Mouse (Mus musculus) CH12F3 (cell line): ENCODE measurements around the gene Enpp7.

ENCODE experiments used
- in situ Hi-C: fragments of 300-500 bp; cut with MboI; formaldehyde crosslinking; loops from 2 replicates; pipeline ENCODE4 v1.14.3; 2020; ENCODE audit warnings: low sequenced_read_pairs

Enpp7 gene

GRCm38 (mm10) chr11:118987999-118988398 lies at the start of gene Enpp7:
TSS of gene Enpp7 (plus strand) at chr11:118988188.
- in situ Hi-C loops = no loop called here

GRCm38 (mm10) chr11:118939731-118940130 lies 48.3 kb upstream of the Enpp7 start:
- in situ Hi-C loops = no loop called here

- in situ Hi-C loops = no loop called here
Observed at GRCm38 (mm10) chr11:118940539-118940938, 47.4 kb upstream of the Enpp7 start.

GRCm38 (mm10) chr11:118941268-118941667 lies 46.7 kb upstream of the Enpp7 start:
- in situ Hi-C loops = no loop called here

GRCm38 (mm10) chr11:118945868-118946267 lies 42.1 kb upstream of the Enpp7 start:
- in situ Hi-C loops = no loop called here

- in situ Hi-C loops = no loop called here
Observed at GRCm38 (mm10) chr11:118955016-118955415, 33.0 kb upstream of the Enpp7 start.

GRCm38 (mm10) chr11:118957070-118957471 lies 30.9 kb upstream of the Enpp7 start:
- in situ Hi-C loops = no loop called here

GRCm38 (mm10) chr11:118960649-118961048 lies 27.3 kb upstream of the Enpp7 start:
- in situ Hi-C loops = no loop called here

GRCm38 (mm10) chr11:118962478-118962877 lies 25.5 kb upstream of the Enpp7 start:
- in situ Hi-C loops = no loop called here

- in situ Hi-C loops = no loop called here
Observed at GRCm38 (mm10) chr11:118963926-118964325, 24.1 kb upstream of the Enpp7 start.

- in situ Hi-C loops = no loop called here
Observed at GRCm38 (mm10) chr11:118965078-118965477, 22.9 kb upstream of the Enpp7 start.

GRCm38 (mm10) chr11:118971470-118972034 lies 16.4 kb upstream of the Enpp7 start:
- in situ Hi-C loops = no loop called here

GRCm38 (mm10) chr11:118972431-118973377 lies 15.3 kb upstream of the Enpp7 start:
- in situ Hi-C loops = no loop called here

- in situ Hi-C loops = no loop called here
Observed at GRCm38 (mm10) chr11:118974340-118974739, 13.6 kb upstream of the Enpp7 start.

- in situ Hi-C loops = no loop called here
Observed at GRCm38 (mm10) chr11:118975427-118975826, 12.6 kb upstream of the Enpp7 start.

- in situ Hi-C loops = no loop called here
Observed at GRCm38 (mm10) chr11:118975917-118976316, 12.1 kb upstream of the Enpp7 start.

GRCm38 (mm10) chr11:118980388-118980787 lies 7.6 kb upstream of the Enpp7 start:
- in situ Hi-C loops = no loop called here

GRCm38 (mm10) chr11:118981012-118981776 lies 6.8 kb upstream of the Enpp7 start:
- in situ Hi-C loops = no loop called here

GRCm38 (mm10) chr11:118982593-118983113 lies 5.3 kb upstream of the Enpp7 start:
- in situ Hi-C loops = no loop called here

- in situ Hi-C loops = no loop called here
Observed at GRCm38 (mm10) chr11:118985571-118985970, 2.4 kb upstream of the Enpp7 start.

GRCm38 (mm10) chr11:118992781-118993180 lies 4.8 kb downstream of the Enpp7 start:
- in situ Hi-C loops = no loop called here
